Mouse (Mus musculus) liver, embryonic 11.5 days (tissue): ENCODE results near the gene Ostf1. TPM values are rescaled to one million over a fixed set of nuclear protein-coding genes. Genes with fewer than 3 reads are reported as not detected.

ENCODE experiments used
- ATAC-seq: fragments of 200-750 bp; cut with Nextera tagmentation; replicated peaks from 2 replicates; pipeline ENCODE4 v1.8.0; 2017; ENCODE audit warnings: moderate number of reproducible peaks, mild to moderate bottlenecking, moderate TSS enrichment, moderate library complexity; ENCODE audit not compliant: low FRiP score
- DNase-seq: peaks from one replicate; pipeline ENCODE4 v3.0.0-alpha.2; 2017; ENCODE audit warnings: low spot score
- H3K27ac ChIP-seq: fragments of 300-500 bp; sonication (generic); 2 replicates; pipeline ENCODE4 v1.5.1; 2014; ENCODE audit warnings: mild to moderate bottlenecking, low read depth, low read length, control low read depth
- H3K27me3 ChIP-seq: fragments of 300-500 bp; sonication (generic); replicated peaks from 2 replicates; pipeline ENCODE4 v1.6.1; 2014; ENCODE audit warnings: low read length, mixed read lengths; ENCODE audit not compliant: control insufficient read depth, insufficient read depth
- H3K36me3 ChIP-seq: fragments of 300-500 bp; sonication (generic); 2 replicates; pipeline ENCODE4 v1.6.1; 2014; ENCODE audit warnings: mild to moderate bottlenecking, low read length, moderate library complexity, mixed read lengths; ENCODE audit not compliant: control insufficient read depth, insufficient read depth
- H3K4me1 ChIP-seq: fragments of 300-500 bp; sonication (generic); replicated peaks from 2 replicates; pipeline ENCODE4 v1.6.1; 2014; ENCODE audit warnings: low read length, mixed read lengths; ENCODE audit not compliant: control insufficient read depth, insufficient read depth
- H3K4me2 ChIP-seq: fragments of 300-500 bp; sonication (generic); 2 replicates; pipeline ENCODE4 v1.6.1; 2014; ENCODE audit warnings: mild to moderate bottlenecking, control low read depth, moderate library complexity
- H3K4me3 ChIP-seq: fragments of 300-500 bp; sonication (generic); 2 replicates; pipeline ENCODE4 v1.5.1; 2014; ENCODE audit warnings: low read depth, low read length, control low read depth
- H3K9ac ChIP-seq: fragments of 300-500 bp; sonication (generic); 2 replicates; pipeline ENCODE4 v1.6.1; 2014; ENCODE audit warnings: low read depth, low read length, control low read depth
- H3K9me3 ChIP-seq: fragments of 300-500 bp; sonication (generic); 2 replicates; pipeline ENCODE4 v1.6.1; 2016; ENCODE audit warnings: low read length, inconsistent platforms, mixed read lengths; ENCODE audit not compliant: control insufficient read depth
- WGBS: fragments of 180-500 bp; shearing (Covaris S2); extraction: QIAGEN DNeasy Blood & Tissue Kit; methylation state at CpG from one replicate; pipeline ENCODE4 v1.1.7; 2014; 5-methylcytosine and 5-hydroxymethylcytosine counted together
- polyA plus RNA-seq: library from polyadenylated mRNA; unstranded; fragments of >200 nt; fragmentation: Nextera tagmentation; extraction: Ambion mirVana; gene quantifications from 2 replicates; pipeline ENCODE4 v1.2.1, GENCODE M21; 2014

The Ostf1 gene
- polyA plus RNA-seq, 1 experiment from 2014 or later, result 86.8 TPM

DNA sequence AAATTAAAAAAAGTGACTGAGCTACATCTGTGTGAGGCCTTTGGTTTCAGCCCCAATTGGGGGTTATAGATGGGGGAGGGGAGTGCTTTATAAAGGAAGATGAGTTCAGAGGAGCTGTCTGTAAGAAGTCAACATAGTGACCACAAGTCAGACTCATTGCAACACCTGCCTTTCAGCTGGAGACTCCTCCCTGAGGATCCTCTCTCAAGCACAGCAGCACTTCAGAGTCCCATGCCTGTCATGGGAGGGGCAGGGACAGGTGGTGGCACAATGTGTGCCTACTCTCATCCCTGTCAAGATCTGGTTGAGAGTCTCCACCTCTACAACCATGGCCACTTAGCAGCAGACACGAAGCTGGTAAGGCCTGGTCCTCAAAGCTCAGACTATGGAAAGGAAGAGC lies 11.9 kb downstream of the Ostf1 start:
- H3K4me2 ChIP-seq, result no peak overlapping the region
- H3K9ac ChIP-seq, result no peak overlapping the region
- H3K4me3 ChIP-seq, result no peak overlapping the region
- no peak overlapping the region for H3K27ac ChIP-seq
- no peaks in the 10 kb centered on the region for H3K9me3 ChIP-seq
- 77% methylated on average over 1 of the region's 1 CpGs for WGBS
- ATAC-seq (no peak), DNase-seq (no peak)
- H3K36me3 ChIP-seq, result no peaks in the 10 kb centered on the region
- H3K27me3 ChIP-seq, result no peaks in the 10 kb centered on the region
- H3K4me1 ChIP-seq, result peaks cover 4% of the 10 kb centered on the region

DNA sequence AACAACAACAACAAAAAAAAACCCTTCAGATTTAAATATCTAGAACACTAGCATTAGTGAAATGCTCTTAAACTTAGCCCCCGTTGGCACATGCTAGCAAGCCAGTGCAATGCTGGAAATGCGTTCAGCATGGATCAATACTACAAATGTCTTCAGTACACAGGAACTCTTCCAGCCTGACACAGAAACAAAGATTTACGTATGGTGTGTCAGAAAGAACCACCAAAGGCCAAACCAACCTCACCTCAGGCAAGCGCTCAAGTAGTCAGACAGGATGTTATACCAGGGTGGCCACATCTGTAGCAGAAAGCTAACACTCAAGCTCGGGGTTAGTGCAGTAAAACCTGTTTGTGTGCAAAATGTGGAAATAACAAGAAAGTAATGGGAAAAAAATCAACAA lies 12.6 kb downstream of the Ostf1 start:
- H3K9me3 ChIP-seq, result no peaks in the 10 kb centered on the region
- WGBS, result 79% methylated on average over 5 of the region's 5 CpGs

DNA sequence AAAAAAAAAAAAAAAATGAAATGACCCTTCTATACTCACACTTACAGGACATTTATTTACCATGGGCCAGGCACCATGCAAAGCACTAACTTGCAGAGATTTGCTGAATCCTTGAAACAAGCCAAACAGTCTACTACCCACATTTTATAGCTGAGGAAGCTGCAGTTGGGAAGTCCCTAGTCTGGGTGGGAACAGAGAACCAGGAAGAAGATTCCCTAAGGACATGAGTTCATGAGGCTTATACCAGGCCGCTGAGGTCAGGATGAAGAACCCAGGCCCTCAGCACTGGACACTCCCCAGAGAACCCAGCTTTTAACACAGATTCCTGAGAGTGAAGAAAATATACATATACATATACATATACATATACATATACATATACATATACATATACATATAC lies 14.1 kb downstream of the Ostf1 start:
- no peaks in the 10 kb centered on the region for H3K9me3 ChIP-seq
- H3K9ac ChIP-seq, result no peak overlapping the region
- ATAC-seq (no peak), DNase-seq (no peak)
- 79% methylated on average over 1 of the region's 1 CpGs for WGBS
- H3K27ac ChIP-seq, result no peak overlapping the region
- no peak overlapping the region for H3K4me3 ChIP-seq
- H3K4me2 ChIP-seq, result no peak overlapping the region
- no peaks in the 10 kb centered on the region for H3K27me3 ChIP-seq
- peaks cover 4% of the 10 kb centered on the region for H3K4me1 ChIP-seq
- no peaks in the 10 kb centered on the region for H3K36me3 ChIP-seq

More for the DNA sequence above, 12.6 kb downstream of the Ostf1 start:
- H3K4me1 ChIP-seq, result peaks cover 4% of the 10 kb centered on the region
- no peaks in the 10 kb centered on the region for H3K27me3 ChIP-seq
- no peak for ATAC-seq
- H3K36me3 ChIP-seq, result no peaks in the 10 kb centered on the region
- H3K4me2 ChIP-seq, result no peak overlapping the region
- no peak for DNase-seq
- no peak overlapping the region for H3K27ac ChIP-seq
- no peak overlapping the region for H3K4me3 ChIP-seq
- H3K9ac ChIP-seq, result no peak overlapping the region

DNA sequence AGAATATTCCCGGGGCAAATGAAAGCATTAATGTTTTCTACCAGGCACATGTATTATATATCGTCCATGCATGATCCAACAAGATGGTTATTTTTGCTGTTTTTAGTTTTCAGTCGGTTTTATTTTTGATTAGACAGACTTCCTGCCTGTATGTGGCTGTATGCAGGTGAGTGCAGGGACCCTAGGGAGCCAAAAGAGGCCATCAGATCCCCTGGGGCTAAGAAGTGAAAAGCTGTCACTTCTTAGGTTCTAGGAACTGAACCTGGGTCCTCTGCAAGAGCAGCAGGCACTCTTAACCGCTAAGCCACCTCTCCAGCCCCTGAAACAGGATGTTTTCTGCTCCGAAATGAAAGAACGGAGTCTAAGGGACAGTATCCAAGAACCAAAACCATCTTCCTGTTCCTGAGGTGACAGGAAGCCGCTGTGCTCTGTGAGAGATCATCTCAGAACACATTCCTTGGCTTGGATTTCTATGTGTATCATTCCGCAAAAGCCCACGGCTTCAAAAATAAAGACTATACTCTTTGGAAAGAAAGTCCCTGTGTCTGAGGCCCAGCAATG lies 15.9 kb downstream of the Ostf1 start:
- 65% methylated on average over 9 of the region's 9 CpGs for WGBS
- no peaks in the 10 kb centered on the region for H3K36me3 ChIP-seq
- no peak overlapping the region; the same call in 1 of the 2 replicates for H3K27ac ChIP-seq
- no peak overlapping the region for H3K9ac ChIP-seq
- H3K4me2 ChIP-seq, result no peak overlapping the region; the same call in 1 of the 2 replicates
- peaks cover 4% of the 10 kb centered on the region for H3K4me1 ChIP-seq
- no peak for DNase-seq
- ATAC-seq, result no peak
- H3K27me3 ChIP-seq, result no peaks in the 10 kb centered on the region
- no peaks in the 10 kb centered on the region for H3K9me3 ChIP-seq
- no peak overlapping the region for H3K4me3 ChIP-seq

DNA sequence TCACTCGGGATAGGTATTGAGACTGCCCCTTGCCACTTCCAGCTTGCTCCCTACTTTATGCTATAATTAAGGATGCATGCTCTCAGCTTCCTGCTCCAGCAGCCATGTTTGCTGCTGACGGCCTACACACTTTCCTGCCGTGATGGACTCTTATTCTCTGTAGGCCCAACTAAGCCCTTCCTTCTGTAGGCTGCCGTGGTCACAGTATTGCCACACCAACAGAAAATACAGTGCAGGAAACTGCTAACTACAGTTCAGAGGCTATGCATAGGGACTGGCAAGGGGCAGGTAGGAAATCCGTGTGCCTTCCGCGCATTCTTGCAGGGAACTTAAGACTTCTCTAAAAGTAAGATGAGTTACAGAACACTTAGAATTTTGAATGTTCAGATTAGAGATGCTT lies 17.3 kb downstream of the Ostf1 start:
- Histone ChIP-seq H3K27me3 (no peaks in the 10 kb centered on the region), H3K4me2 (no peak overlapping the region), H3K4me3 (no peak overlapping the region), H3K4me1 (peaks cover 4% of the 10 kb centered on the region), H3K9me3 (no peaks in the 10 kb centered on the region), H3K9ac (no peak overlapping the region), H3K27ac (no peak overlapping the region), H3K36me3 (no peaks in the 10 kb centered on the region)
- DNase-seq, result no peak
- ATAC-seq, result no peak
- 81% methylated on average over 7 of the region's 7 CpGs for WGBS

DNA sequence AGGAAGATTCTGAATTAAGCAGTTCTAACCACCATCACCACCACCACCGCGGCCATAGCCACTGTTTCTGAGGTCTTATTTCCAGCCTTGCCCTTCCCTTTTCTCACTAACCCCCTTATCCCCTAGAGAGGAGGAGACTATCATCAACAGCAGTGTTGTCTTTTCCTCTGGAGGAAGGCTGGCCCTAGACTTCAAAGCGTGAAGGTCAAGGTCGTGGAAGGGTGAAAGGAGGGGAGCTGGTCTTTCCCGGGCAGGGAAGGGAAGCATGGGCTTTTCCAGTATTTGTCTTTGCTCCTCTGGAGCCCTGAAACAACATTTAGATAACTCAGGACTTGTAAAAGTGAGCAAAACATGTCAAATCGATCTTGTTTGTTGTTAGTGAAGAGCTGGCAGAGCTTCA lies 22.6 kb downstream of the Ostf1 start:
- H3K4me3 ChIP-seq, result no peak overlapping the region
- no peaks in the 10 kb centered on the region for H3K27me3 ChIP-seq
- DNase-seq (no peak), ATAC-seq (no peak)
- peaks cover 2% of the 10 kb centered on the region; the same call in 1 of the 2 replicates for H3K4me1 ChIP-seq
- no peak overlapping the region for H3K9ac ChIP-seq
- no peaks in the 10 kb centered on the region for H3K9me3 ChIP-seq
- H3K36me3 ChIP-seq, result no peaks in the 10 kb centered on the region
- WGBS, result 65% methylated on average over 6 of the region's 6 CpGs
- no peak overlapping the region for H3K4me2 ChIP-seq
- no peak overlapping the region for H3K27ac ChIP-seq

DNA sequence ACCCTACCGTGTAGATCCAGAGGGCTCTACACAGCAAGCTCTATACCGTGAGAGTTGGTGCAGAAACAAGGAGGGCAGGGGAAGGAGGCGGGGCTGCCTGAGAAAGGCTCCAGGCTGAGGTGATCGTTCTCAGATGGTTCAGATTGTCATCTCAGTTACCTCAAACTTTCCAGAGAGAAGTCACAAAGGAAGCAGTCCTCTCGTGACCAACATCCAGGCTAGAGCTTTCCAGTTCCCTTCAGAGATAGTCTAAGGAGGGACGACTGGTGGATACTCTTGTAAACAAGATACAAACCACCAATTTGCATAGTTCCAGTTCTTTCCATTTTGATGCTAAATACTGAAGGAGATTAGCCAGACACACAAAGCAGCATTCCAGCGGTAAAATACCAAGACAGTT lies 23.7 kb downstream of the Ostf1 start:
- 55% methylated on average over 7 of the region's 7 CpGs for WGBS
- H3K9ac ChIP-seq, result no peak overlapping the region
- no peak overlapping the region for H3K4me2 ChIP-seq
- DNase-seq, result no peak
- H3K4me1 ChIP-seq, result peaks cover 2% of the 10 kb centered on the region; the same call in 1 of the 2 replicates
- ATAC-seq, result no peak
- H3K9me3 ChIP-seq, result no peaks in the 10 kb centered on the region
- no peaks in the 10 kb centered on the region for H3K36me3 ChIP-seq
- no peak overlapping the region for H3K27ac ChIP-seq
- no peaks in the 10 kb centered on the region for H3K27me3 ChIP-seq
- H3K4me3 ChIP-seq, result no peak overlapping the region

DNA sequence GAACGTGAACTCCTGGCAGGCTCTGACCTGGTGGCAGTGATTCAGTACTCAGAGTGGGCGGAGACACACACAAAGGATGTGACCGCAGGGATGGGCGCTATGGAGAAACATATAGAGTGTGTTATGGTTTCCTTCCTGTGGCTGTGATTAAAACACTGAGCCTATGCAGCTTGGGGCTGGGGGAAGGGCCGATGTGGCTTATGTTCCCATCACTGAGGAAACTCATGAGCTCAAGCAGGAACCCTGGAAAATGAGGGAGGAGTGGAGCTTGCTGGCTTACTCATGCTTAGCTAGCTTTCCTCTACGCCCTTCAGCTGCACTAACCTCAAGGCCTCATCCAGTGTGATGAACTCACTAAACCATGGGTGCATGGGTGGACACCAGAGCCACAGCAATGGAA lies 28.6 kb downstream of the Ostf1 start:
- DNase-seq (no peak), ATAC-seq (peak; percentile 26; the same call in 1 of the 2 replicates)
- Histone ChIP-seq H3K27ac (no peak overlapping the region), H3K4me3 (no peak overlapping the region), H3K36me3 (0 out of 2 replicates have a peak, but pooled peaks cover 4% of the 10 kb centered on the region), H3K27me3 (no peaks in the 10 kb centered on the region), H3K9me3 (no peaks in the 10 kb centered on the region), H3K9ac (no peak overlapping the region), H3K4me2 (no peak overlapping the region), H3K4me1 (no peaks in the 10 kb centered on the region)
- WGBS, result 77% methylated on average over 6 of the region's 6 CpGs

DNA sequence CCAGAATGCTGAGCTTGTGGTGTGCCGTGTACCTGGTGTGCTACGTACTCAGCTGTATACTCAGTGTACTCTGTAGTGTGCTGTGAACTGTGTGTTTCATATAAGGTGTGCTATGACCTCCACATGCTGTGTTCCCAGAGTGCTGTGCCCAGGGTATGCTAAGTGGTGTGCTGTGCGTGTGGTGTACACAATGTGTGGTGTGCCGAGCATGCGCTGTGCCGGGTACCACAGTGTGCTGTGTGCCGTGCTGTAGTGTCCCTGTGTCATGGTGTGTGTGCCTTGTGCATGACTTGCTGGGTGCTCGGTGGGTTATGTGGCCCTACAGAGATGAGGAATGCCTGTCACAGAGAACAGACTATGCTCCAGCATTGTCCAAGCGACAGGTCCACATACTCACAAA lies 31.0 kb downstream of the Ostf1 start:
- Histone ChIP-seq H3K4me2 (no peak overlapping the region), H3K4me1 (no peaks in the 10 kb centered on the region), H3K36me3 (0 out of 2 replicates have a peak, but pooled peaks cover 4% of the 10 kb centered on the region), H3K4me3 (no peak overlapping the region), H3K27ac (no peak overlapping the region), H3K9ac (no peak overlapping the region), H3K27me3 (no peaks in the 10 kb centered on the region), H3K9me3 (no peaks in the 10 kb centered on the region)
- DNase-seq, result no peak
- 90% methylated on average over 9 of the region's 9 CpGs for WGBS
- ATAC-seq, result no peak
